Mouse (Mus musculus) thymus, postnatal 14 days (tissue): ENCODE measurements around the gene Creb5.
A peak's percentile ranks its signal among the peaks of the same experiment; 100 is the strongest.

ENCODE experiments used
- DNase-seq: peaks from one replicate; pipeline ENCODE4 v3.0.0; 2021

Creb5 gene

DNA sequence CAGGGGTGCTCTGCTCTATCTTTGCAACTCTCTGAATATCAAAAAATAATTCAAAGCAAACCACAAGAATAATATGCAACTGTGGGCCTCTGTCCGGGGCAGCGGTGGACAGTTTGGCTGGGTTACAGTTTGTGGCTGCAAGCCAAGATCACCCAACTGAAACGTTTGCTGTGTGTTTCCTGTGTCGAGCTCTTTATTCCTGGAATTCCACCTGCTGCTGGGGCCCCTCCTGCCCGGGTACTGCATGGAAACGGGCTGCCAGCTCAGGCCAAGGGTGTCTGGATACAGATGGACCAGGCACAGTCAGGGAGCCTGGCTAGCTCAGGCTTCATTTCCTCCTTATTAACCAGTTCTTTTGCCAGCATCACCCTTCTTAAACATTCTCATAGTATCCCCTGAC is 269.0 kb downstream of the Creb5 start:
- DNase-seq = no peak

DNA sequence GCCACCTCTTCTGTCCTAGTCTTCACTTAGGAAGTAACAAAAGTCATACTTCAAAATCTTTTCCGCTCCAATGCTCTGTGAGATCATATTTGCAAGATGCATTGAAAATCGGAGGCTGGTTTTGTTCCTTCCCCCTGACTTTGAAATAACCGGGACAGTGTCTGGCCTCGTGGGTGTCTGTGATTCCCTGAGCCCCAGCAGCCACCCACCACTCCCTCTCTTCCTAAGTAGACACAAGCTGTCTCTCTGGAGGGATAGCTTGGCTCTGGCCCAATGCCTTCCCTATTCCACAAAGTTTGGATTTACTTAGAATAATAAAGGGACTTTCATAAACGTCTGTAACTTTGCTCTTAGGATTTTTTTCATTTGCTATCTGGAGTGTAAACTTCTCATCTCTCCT is 273.9 kb downstream of the Creb5 start:
- DNase-seq = no peak

DNA sequence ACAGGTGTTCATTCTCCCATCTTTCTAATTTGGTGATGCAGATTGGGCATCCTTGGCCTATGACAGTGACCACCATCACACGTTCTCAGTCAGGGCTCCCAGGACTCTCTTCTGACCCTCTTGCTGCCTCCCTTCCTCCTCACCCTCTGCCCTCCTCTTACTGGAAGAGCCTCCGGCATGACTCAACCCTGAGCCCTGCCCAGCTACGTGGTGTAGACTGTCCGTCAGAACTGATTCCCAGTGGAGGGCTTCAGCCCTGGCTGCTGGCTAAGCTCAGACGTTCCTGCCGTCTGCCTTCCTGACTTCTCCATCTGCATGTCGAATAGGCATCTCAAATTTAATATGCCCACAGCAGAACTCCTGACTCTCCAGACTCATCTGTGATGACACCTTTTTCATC is 275.5 kb downstream of the Creb5 start:
- no peak for DNase-seq

DNA sequence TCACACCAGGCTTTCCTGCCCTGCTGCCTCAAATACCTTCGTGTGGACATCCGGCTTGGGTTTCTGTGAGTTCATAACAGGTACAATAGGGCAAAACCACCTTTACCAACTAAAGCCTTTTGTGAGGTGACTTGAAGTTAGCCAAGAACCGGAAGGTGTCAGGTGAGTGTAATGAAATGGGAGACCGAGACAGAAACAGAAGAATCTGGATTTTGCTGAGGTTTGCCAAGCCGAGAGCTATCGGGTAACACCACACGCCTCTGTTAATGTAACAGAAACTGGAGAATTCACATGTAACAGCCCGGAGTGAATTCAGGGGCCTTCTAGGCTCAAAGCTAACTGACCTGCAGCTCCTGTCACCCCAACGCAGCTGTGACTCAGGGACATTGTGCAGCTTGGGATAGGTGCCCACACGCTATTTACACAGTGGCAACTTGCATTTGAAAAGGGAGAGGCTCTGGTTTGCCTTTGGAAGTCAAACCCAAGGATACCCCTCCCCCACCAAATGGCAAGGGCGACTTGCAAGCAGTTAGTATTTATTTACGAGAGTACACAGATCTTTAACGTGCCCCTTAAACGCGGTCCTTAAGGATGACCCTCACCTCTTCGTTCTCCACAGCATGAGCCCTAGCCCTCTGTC is 276.6 kb downstream of the Creb5 start:
- no peak for DNase-seq

DNA sequence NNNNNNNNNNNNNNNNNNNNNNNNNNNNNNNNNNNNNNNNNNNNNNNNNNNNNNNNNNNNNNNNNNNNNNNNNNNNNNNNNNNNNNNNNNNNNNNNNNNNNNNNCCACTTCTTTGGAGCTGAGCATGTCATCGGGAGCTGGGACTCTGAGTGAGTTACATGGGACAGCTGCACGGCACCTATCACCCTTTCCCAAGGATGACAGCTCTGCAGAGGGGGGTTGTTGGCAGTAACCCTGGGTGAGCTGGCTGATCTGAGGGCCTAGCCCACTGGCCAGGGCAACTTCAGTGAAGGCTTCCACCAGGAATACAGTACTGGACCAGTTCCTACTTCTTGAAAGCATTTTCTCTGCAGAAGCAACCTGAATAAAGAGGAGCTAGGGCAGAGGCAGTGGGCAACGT is 282.4 kb downstream of the Creb5 start:
- no peak for DNase-seq

DNA sequence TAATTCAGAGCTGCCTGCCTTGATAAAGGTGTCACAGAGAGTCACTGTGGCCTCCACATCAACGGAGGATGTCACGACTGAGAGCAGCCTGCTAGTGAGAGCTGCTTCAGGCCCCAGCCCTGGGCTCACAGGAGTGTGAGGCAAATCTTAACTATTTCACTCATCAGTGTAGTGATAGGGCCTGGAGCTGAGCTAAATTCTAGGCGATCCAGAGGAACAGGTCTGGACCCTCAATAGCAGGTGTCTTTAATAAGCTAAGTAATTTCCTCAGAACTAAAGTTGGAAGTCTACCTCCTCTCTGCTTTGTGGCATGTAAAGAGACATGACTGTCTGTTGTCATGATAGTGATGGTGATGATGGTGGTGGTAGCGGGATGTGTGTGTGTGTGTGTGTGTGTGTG is 283.8 kb downstream of the Creb5 start:
- DNase-seq = no peak

DNA sequence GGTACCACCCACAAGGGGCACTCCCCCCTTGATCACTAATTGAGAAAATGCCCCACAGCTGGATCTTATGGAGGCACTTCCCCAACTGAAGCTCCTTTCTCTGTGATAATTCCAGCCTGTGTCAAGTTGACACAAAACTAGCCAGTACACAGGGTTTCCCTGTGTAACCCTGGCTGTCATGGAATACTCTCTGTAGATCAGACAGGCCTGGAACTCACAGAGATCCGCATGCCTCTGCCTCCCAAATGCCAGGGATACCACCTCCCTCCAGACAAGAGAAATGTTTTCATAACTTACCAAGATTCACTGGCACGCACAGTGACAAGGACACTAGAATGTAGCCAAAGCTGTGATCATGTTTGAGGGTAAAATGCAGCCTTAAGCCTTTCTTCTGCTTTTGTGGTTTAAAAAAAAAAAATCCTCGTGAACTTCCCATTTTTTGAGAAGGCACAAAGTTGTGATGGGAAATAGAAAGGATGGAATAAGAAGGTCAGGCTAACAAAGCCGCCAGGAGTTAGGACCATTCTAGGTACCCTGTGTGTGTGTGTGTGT is 284.6 kb downstream of the Creb5 start:
- no peak for DNase-seq

DNA sequence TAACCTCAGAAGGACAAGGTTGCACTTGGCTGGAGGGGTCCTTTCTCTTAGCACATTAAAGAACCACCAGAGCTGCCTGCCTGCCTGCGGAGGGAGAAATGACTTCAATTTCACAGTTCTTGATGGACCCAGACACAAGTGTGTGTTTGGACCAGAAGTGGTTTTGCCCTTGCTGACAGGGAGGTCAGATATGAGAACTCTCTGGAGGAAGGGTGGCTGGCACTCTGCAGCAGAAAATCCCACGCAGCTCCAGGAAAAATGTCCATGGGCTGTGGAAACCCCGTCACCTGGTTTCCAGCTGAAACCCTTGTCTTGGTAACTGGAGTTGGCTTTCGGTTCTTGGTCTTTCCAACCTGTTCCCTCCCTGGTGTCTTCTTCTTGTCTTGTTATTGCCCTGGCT is 285.4 kb downstream of the Creb5 start:
- DNase-seq = no peak

DNA sequence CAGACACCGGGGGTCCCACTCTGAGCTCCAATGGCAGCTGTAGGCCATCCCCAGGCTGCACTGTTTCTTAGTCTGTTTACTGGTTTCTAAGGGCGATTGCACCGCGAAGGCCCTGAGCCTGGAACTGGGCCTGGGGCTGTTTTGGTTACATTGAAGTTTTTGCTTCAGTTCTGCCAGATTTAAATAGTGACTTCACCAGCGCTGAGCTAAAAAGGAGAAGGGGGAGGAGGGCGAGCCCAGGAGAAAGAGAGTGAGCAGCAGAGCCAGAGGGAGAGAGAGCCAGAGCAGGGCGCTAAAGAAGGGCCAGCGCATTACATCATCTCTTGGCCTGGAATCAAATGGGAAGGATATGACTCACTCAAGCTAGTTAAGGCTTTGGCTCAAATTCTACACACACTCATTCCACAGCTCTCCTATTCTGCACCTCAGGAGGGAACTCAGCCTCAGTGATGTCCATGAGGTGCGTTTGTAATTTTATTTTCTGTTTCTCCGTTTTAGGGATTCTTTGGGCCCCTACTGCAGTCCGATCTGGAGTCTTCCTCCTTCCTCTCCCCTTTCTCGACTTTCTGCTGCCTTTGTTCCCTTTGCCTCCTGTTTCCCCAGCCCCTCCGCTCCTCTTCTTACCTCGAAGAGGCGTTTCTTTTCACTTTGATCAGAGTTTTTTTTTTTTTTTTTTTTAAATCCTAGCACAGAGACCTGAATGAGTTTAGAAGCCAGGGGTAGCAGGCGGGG is 286.1 kb downstream of the Creb5 start:
- DNase-seq = no peak

DNA sequence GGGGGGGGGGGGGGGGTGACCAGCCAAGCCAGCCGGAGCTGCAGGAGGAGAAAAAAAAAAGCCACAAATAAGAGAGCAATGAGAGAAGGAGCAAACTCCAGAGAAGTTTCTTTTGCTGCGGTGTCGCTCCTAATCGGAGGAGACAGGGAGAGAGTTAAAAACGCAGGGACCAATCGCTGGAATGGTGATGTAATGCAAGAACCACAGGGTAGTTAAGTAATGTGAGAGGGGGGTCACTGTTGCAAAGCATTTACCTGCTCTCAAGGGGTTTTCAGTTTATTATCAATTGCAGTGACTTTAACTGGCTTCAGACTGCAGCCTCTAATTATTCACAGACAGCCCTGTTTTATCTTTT is 286.6 kb downstream of the Creb5 start:
- DNase-seq = no peak

DNA sequence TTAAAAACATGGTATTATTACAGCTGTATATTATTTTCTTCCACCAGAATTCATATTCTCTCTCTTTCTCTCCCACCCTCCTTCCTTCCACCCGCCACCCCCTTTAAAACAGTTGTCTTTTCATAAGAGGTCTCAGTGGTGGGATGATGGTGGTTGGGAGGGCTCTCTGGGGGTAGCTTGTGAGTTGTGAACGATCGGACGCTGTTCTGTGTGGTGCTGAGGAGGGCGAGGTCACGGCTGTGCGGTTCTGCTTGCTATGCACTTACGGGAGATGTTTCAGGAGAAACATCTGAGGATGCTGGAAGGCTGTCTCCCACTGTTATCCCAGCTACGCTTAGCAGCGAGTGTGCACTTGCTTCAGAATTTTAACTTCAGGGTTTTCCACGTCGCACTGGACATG is 287.0 kb downstream of the Creb5 start:
- no peak for DNase-seq

DNA sequence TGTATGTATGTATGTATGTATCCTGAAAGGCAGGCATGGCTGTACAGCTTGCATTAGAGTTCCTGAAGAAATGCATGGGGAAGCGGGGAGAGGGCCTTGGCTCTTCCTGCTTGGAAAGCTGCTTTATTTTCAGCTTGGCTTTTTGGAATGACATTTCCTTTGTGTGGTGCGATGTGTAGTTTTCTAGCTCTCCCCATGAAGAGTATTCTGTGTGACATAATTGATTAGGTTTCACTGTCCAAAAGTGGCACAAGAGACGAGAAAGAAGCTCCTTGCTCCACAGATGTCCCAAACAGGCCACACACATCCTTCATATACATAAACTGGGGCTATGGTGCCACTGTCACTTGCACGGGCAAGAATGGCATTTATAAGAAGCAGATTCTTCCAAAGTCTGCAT is 288.1 kb downstream of the Creb5 start:
- no peak for DNase-seq

DNA sequence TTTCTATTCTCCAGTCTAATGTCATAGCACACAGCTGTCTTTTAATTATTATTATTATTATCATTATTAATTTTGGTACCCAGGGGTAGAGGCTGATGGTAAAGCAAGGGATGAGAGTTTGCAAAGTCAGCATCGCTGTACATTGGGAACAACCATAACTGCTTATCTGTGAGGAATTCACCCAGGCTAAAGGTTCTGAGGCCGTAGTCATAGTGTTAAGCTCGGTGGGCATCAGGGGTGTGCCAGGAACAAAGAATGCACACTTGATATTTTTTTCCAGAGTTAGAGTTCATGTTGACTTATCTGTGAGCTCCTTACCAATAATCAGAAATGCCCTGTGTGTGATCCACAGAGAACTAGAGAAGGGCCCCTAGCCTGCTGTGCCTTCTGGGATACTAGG is 288.8 kb downstream of the Creb5 start:
- DNase-seq = no peak

DNA sequence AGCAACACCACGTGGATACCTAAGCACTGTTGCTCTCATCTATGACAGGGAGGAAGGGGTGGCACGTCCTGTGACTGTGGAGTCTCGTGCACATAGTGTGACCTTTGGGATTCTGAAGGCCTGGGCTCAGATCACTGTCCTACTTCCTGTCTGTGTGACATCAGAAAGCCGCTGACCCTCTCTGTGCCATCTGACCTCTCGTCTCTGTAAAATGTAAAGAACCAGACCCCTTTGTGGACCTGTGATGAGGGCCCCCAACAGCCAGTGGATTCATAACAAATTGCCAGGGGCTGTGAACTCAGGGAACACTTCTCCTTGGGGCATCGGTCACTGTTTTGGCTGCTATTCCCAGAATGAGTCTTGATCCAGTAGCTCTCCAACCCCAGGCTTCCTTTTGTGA is 289.8 kb downstream of the Creb5 start:
- no peak for DNase-seq

DNA sequence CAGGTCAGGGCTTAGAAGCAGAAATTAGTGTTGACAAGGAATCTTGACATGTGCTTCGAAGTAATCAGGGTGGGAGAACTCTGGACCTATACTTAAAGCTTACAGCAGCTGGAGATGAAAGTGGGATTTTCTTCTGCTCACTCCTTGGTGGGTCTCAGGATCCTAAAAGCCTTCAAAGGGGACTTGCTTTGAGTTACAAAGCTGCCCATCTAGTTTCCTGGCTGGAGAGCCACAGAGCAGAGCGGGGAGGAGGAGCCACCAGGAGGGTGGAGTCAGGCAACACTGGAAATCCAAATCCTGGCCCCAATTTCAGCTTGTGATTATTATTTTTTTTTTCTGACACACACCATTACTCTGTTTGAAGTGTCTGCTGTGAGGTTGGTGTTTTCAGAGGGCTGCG is 290.7 kb downstream of the Creb5 start:
- DNase-seq = no peak

DNA sequence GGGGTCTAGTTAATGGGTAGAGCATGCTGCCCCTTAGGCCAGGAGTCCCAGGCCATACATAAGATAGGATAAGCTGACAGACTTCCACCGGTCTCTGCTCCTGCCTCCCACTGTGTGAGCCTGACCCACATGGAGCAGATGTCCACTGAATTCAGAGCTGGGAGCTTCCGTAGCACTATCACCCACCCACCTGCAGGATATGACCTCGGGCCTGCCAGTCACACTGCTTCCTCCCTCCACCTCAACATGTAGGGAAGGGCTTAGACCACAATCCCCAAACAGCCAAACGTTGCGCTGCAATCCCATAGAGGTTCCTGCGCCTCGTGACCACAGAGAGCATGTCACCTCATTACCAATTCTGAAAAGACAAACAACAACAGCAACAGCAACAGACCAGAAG is 293.3 kb downstream of the Creb5 start:
- DNase-seq = no peak

DNA sequence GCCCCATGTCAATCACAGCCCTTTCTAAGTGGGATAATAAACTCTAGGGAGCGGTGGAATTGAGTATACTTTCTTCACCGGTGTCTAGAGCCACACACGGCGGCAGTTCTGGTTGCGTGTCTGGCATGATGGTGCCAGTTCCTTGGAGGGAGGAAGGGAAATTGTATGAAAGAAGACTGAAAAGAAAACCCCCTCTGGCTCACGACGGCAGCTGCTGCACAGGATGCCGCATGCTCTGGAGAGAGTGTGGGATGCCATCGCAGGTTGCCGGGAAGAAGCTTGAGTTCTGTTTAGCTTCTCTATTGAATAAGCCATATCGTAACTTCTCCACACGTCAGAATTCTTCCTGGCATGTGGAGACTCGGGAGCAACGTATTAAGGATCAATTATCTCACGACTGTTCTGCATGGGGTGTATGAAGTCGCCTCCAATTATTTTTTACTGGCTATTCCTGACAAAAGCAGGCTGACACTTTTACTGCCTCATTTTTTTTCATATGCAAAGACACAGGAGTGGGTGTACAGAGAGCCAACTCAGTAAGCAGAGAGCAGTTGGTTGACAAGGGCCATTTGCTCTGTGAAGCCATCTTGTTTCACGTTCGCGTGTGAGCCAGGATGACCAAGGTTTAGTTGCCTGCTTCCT is 296.3 kb downstream of the Creb5 start:
- no peak for DNase-seq

DNA sequence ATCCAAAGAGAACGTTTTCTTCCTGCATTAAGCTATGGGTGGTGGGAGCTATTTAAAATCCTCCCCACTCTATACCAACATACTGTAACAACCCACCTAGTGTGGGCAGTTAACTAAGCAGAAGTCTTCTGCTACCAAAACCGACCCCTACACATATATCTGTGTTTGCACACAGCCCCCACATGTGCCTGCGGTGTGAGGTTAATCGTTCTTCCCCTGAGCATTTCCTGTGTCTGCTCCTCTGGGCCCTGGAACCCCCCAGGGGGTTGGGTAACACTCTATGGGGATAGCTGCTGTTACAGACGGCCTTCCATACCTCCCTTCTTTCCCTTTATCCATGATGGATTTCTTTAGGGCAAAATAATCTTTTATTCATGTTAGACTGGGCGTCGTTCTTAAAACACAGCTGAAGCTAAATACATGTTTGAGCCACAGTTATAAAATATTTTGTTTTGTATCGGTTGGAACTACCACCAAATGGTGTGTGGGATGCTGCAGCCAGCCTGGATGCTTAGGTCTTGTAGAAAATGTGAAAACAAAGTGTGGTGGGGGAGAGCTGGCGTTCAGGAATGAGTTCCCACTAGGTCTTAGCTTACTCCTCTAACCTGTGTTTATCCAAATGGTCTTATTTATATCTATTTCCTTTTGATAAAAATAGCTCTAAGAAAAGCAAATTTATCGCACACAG is 297.8 kb downstream of the Creb5 start:
- peak; percentile 65 for DNase-seq

DNA sequence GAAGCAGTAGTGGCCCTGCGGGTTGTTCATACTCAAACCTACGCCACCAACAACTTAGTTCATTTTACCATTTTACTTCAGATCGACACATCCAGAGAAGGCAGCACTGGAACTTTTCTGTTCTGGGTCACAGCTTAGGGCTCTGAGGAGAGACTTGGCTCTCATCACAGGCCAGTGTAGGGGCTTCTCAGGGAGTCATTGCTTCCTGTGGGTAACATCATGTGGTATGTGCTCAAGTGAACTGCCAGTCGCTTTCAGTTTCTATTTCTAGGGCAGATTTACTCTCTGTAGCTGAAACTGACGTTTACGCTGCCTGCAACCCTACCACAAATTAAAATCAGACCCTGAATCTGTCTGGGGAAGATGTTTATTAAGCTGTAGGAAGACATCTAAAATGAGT is 302.7 kb downstream of the Creb5 start:
- DNase-seq = peak; percentile 56

DNA sequence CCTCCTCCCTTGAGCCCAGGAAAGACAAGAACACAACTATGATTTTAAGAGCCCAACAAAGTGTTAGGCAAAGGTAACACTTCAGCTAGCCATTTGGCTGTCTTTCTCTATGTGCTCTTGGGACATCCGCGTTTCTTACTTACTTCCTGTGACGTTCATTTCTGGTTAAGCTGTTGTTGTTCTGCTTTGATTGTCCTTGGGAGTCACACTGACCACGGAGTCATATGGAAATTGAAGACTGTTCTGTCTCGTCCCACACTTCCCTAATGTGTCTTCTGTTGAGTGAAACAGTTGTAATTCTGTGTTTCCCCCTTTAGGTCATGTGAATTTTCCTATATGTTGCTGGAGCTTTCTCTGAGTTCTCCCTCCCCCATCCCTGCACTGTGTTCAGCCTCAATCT is 305.2 kb downstream of the Creb5 start:
- DNase-seq = no peak

DNA sequence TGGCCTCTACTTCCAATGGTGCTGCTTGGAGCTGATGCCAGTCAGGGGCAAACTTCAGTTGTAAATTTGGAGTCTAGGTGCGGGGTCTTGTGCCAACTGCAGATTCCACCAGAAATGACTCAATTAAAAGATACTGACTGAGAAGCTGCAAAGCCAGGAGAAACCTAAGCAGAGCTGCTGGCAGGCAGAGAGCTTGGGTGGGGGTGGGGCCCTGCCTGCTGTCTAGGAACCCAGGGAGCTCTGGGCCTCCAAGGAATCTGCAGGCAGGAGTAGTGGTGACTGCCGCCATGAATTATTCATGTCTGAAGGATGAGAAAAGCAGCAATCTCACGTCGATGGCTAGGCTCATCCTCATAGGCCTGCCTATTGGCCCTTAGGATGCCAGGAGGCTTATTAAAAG is 306.5 kb downstream of the Creb5 start:
- DNase-seq = no peak

DNA sequence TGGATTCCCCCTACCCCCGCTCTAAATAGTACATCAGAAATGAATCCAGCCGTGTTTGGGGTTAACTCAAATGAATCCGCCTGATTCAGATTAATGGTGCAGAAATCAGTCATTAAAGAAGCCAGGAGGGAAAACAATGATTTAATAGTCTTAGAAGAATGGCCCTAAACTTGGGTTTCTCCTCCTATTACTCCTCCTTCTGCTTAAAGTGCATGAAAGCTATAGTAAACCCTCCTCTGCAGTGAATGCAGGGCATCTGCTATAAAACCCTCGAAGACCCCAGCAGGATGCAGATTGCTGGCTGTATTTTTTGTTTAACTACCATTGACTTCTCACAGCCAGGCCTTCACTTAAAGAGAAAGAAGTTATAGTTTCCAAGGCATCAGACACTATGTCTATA is 307.2 kb downstream of the Creb5 start:
- DNase-seq = no peak

DNA sequence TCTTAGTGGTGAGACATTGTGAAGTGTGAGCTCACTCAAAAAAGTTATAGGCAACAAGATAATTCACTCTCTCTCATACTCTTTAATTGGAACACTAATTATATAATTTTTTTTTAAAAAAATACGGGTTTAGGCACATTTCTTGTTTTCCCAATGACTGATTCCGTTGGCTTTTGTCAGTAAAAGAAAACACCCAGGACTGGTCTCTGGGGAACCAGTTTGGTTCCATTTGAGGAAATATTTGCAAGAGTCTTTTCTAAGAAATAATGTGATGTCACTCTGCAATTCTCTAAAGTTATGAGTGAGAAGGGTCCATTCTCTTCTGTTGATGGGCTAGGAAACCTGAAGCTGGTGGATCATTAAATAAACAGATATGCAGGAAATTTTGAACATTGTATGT is 309.3 kb downstream of the Creb5 start:
- no peak for DNase-seq

DNA sequence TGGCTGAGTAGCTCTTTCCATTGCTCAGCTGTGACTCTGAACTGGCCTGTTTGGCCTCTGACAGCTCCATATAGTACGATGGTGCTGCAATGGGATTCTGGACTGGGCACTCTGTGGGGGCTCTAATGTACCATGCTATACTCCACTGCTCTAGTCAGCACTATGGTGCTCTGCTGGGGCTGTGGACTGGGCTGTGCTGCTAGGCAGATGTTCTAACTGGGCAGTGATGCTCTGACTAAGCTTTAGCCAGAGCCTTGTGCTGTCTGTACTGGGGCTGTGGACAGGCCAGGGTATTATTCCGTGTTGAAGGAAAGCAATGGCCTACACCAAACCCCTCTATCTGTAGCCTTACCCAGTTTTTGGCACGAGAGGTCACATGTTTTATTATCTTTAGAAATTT is 316.0 kb downstream of the Creb5 start:
- no peak for DNase-seq
